Mouse (Mus musculus): ENCODE results near the gene Myh7b.

DNA sequence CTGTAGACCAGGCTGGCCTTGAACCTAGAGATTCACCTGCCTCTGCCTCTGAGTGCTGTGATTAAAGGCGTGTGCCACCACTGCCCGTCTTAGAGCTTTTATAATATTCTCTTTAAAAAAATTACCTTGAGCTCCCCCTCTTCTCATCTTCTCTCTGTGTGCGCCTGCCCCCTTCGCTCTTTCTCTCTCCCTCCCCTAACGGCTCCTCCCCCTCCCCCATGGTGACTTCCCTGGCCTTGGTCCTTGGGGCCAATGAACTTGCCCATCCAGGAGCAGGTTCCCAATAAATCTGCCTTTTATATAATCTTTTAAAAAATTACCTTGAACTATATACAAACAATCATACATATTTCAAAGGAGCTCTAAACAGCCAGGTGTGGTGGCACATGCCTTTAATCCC is 28.0 kb upstream of the Myh7b start:
- no peak for TF ChIP-seq GATA1 (IDR thresholded peaks at IDR 0.05; ENCODE audit: low read length)
- TF ChIP-seq TAL1 (IDR thresholded peaks at IDR 0.05; ENCODE audit: low read length), result no peak

All from erythroblast, embryonic 14.5 days (primary cell).